10 mouse cellular contexts compared by ENCODE assay signal in genomic region chr11:57582818-57583635, GRCm38 (mm10).
DNase-seq lines count a peak whose midpoint lies in the region; ATAC-seq and TF ChIP-seq lines count a peak whose summit lies in the region.
"Had no signal": no experiment of that assay in that cellular context is flagged by ENCODE, and none has a peak within 500 bp of the region (broad histone marks: within the 10 kb centered on the region; RNA-seq: fewer than 3 reads in every experiment).

No protein-coding gene starts in this region.

- DNase-seq in liver: peak; percentile 23
- DNase-seq in liver, postnatal 0 days: no peak
- peak; percentile 84 for DNase-seq in forebrain, embryonic 10.5 days (ENCODE audit: extremely low spot score, low spot score)
- DNase-seq in liver, embryonic 14.5 days (ENCODE audit: low read depth in 3 of 3, low spot score in 3 of 3): no peak
- peak; percentile 35 to 37 for DNase-seq in right cerebral cortex, postnatal 10 days (ENCODE audit: low spot score in 2 of 2)
- DNase-seq in spleen, adult 12 weeks (ENCODE audit: low spot score): no peak
- DNase-seq in cerebellum, adult 9-10 months: no peak

- no peak for ATAC-seq in liver, postnatal 0 days
- peak; percentile 31; the same call in 1 of the 2 replicates for ATAC-seq in liver, embryonic 14.5 days (ENCODE audit: insufficient read depth)
- no peak for ATAC-seq in CD4-positive, CD25-positive, alpha-beta regulatory T cell, adult 4 months
- ATAC-seq: inflammation-experienced regulatory T-cells, adult 6 months had no signal

- H3K36me3 ChIP-seq in liver, postnatal 0 days (replicated peaks; ENCODE audit: insufficient read depth, low read length): no peaks in the 10 kb centered on the region
- H3K36me3 ChIP-seq in forebrain, embryonic 10.5 days (replicated peaks): no peaks in the 10 kb centered on the region
- no peaks in the 10 kb centered on the region for H3K36me3 ChIP-seq in liver, embryonic 14.5 days (replicated peaks; ENCODE audit: control insufficient read depth, insufficient read depth, low read depth)
- H3K36me3 ChIP-seq: G1E had no signal

- no peak overlapping the region for H3K27ac ChIP-seq in liver, postnatal 0 days (ENCODE audit: low read depth)
- peak overlapping the region; percentile 83 for H3K27ac ChIP-seq in forebrain, embryonic 10.5 days
- H3K27ac ChIP-seq in liver, embryonic 14.5 days: no peak overlapping the region

- no peak for TF ChIP-seq EP300 in liver, postnatal 0 days (IDR thresholded peaks at IDR 0.05; ENCODE audit: low read depth)
- no peak for TF ChIP-seq EP300 in liver, embryonic 14.5 days (IDR thresholded peaks at IDR 0.05; ENCODE audit: low read depth)

- no peak overlapping the region for H3K4me3 ChIP-seq in liver, postnatal 0 days (ENCODE audit: low read depth, low read length)
- peak overlapping the region; percentile 28; the same call in 1 of the 2 replicates for H3K4me3 ChIP-seq in forebrain, embryonic 10.5 days
- no peak overlapping the region for H3K4me3 ChIP-seq in liver, embryonic 14.5 days (ENCODE audit: insufficient read depth in 1 of 2, low read depth in 2 of 2, low read length in 2 of 2)

- 39% methylated on average over 10 of the region's 10 CpGs for WGBS in liver, postnatal 0 days (ENCODE audit: insufficient replicate concordance)
- WGBS in forebrain, embryonic 10.5 days: 17% methylated on average over 10 of the region's 10 CpGs
- 26% methylated on average over 10 of the region's 10 CpGs for WGBS in liver, embryonic 14.5 days (ENCODE audit: insufficient replicate concordance)

- H3K9ac ChIP-seq in liver, postnatal 0 days (replicated peaks): no peak overlapping the region
- H3K9ac ChIP-seq in liver, embryonic 14.5 days (replicated peaks): no peak overlapping the region

- H3K27me3 ChIP-seq in liver, postnatal 0 days (ENCODE audit: insufficient read depth, low read length): no peaks in the 10 kb centered on the region
- peaks cover 12% of the 10 kb centered on the region for H3K27me3 ChIP-seq in forebrain, embryonic 10.5 days (ENCODE audit: poor library complexity, severe bottlenecking)
- H3K27me3 ChIP-seq in liver, embryonic 14.5 days (ENCODE audit: control insufficient read depth, insufficient read depth, low read length): no peaks in the 10 kb centered on the region

- H3K9me3 ChIP-seq in liver, postnatal 0 days (ENCODE audit: low read length): no peaks in the 10 kb centered on the region
- no peaks in the 10 kb centered on the region for H3K9me3 ChIP-seq in forebrain, embryonic 10.5 days
- H3K9me3 ChIP-seq in liver, embryonic 14.5 days (ENCODE audit: control insufficient read depth, low read length): no peaks in the 10 kb centered on the region; the same call in 1 of the 2 replicates

- H3K4me2 ChIP-seq in liver, postnatal 0 days (ENCODE audit: low read depth, low read length): no peak overlapping the region
- no peak overlapping the region; the same call in 1 of the 2 replicates for H3K4me2 ChIP-seq in liver, embryonic 14.5 days (ENCODE audit: low read depth)

- no peak for TF ChIP-seq CTCF in liver, postnatal 0 days (IDR thresholded peaks at IDR 0.05; ENCODE audit: low read depth)
- no peak for TF ChIP-seq CTCF in liver, embryonic 14.5 days (IDR thresholded peaks at IDR 0.05; ENCODE audit: low read depth)

- H3K4me1 ChIP-seq in liver, postnatal 0 days (ENCODE audit: insufficient read depth): 0 out of 2 replicates have a peak, but pooled peaks cover 3% of the 10 kb centered on the region
- peaks cover 28% of the 10 kb centered on the region for H3K4me1 ChIP-seq in forebrain, embryonic 10.5 days
- peaks cover 10 to 16% of the 10 kb centered on the region in 2 experiments for H3K4me1 ChIP-seq in liver, embryonic 14.5 days (replicated peaks; ENCODE audit: control insufficient read depth in 2 of 2, insufficient read depth in 2 of 2, low read length in 1 of 2)

Comparison
In these comparisons a context has a peak if more than half of its experiments do, and no peak if none do; other contexts are left out.
1. DNase-seq: peak in liver (single experiment), forebrain, embryonic 10.5 days (single experiment) and right cerebral cortex, postnatal 10 days (2 of 2); none in liver, postnatal 0 days (single experiment), liver, embryonic 14.5 days (0 of 3), spleen, adult 12 weeks (single experiment) and cerebellum, adult 9-10 months (single experiment).